Mouse (Mus musculus) gastrocnemius, adult 18-20 months (tissue): ENCODE results near the gene Tbpl1. TPM values are rescaled to one million over a fixed set of nuclear protein-coding genes. Genes with fewer than 3 reads are reported as not detected.

Experiments
- DNase-seq: peaks from one replicate; pipeline ENCODE4 v3.0.0; 2021; ENCODE audit warnings: low spot score
- total RNA-seq, 2 experiments: library from RNA; stranded (reverse); gene quantifications; 2 replicates each; pipeline ENCODE4 v1.2.3; 2021

Tbpl1 gene
- total RNA-seq, 2 experiments from 2014 or later: 16.6 to 19.1 TPM

- DNase-seq: no peak
These were observed 21.5 kb downstream of the Tbpl1 start for GRCm38 (mm10) chr10:22710173-22710777.

GRCm38 (mm10) chr10:22708190-22708843 is 23.4 kb downstream of the Tbpl1 start:
- DNase-seq: no peak

GRCm38 (mm10) chr10:22703844-22704243 is 27.9 kb downstream of the Tbpl1 start:
- no peak for DNase-seq

GRCm38 (mm10) chr10:22701485-22702315 is 30.0 kb downstream of the Tbpl1 start:
- DNase-seq: no peak

- no peak for DNase-seq
These were observed 31.0 kb downstream of the Tbpl1 start for GRCm38 (mm10) chr10:22700773-22701172.

GRCm38 (mm10) chr10:22699487-22700335 is 32.0 kb downstream of the Tbpl1 start:
- no peak for DNase-seq

GRCm38 (mm10) chr10:22698158-22698953 is 33.4 kb downstream of the Tbpl1 start:
- no peak for DNase-seq

GRCm38 (mm10) chr10:22696864-22697263 is 34.9 kb downstream of the Tbpl1 start:
- DNase-seq: no peak

GRCm38 (mm10) chr10:22696236-22696635 is 35.5 kb downstream of the Tbpl1 start:
- no peak for DNase-seq

GRCm38 (mm10) chr10:22675848-22676630 is 55.7 kb downstream of the Tbpl1 start:
- no peak for DNase-seq

- no peak for DNase-seq
These were observed 57.6 kb downstream of the Tbpl1 start for GRCm38 (mm10) chr10:22674176-22674575.

- DNase-seq: no peak
These were observed 63.2 kb downstream of the Tbpl1 start for GRCm38 (mm10) chr10:22668509-22668908.

GRCm38 (mm10) chr10:22660286-22661000 is 71.3 kb downstream of the Tbpl1 start:
- DNase-seq: peak; percentile 39

- no peak for DNase-seq
These were observed 72.4 kb downstream of the Tbpl1 start for GRCm38 (mm10) chr10:22659386-22659725.

GRCm38 (mm10) chr10:22658534-22659385 is 73.0 kb downstream of the Tbpl1 start:
- no peak for DNase-seq
